Mouse (Mus musculus): ENCODE results near the gene Atf7ip2. TPM values are rescaled to one million over a fixed set of nuclear protein-coding genes. Genes with fewer than 3 reads are reported as not detected.
"Not testable (repeated sequence)": the region's sequence is repeated elsewhere in the genome, so short reads cannot be mapped to it uniquely, and the experiment has no call there.

The Atf7ip2 gene
- 2.5 and 2.9 TPM in 2 replicates for polyA plus RNA-seq (2016; fragmentation: Nextera tagmentation; extraction: Ambion mirVana)

GRCm38 (mm10) chr16:10192679-10193506 is at the start of gene Atf7ip2:
Atf7ip2 (plus strand) TSS chr16:10192712.
- Histone ChIP-seq H3K9ac (replicated peaks) (peak within 1 kb of the TSS; percentile 71), H3K27me3 (no peaks in the 10 kb centered on the region), H3K4me2 (peak within 1 kb of the TSS; percentile 98), H3K36me3 (no peaks in the 10 kb centered on the region), H3K4me1 (replicated peaks) (peaks cover 5% of the 10 kb centered on the region; the same call in 1 of the 2 replicates), H3K4me3 (replicated peaks) (peak within 1 kb of the TSS; percentile 63), H3K27ac (peak within 1 kb of the TSS; percentile 64; the same call in 1 of the 2 replicates), H3K9me3 (peaks cover 8% of the 10 kb centered on the region; the same call in 1 of the 2 replicates)
- under 1% methylated on average over 63 of the region's 63 CpGs for WGBS
- peak; percentile 98 for ATAC-seq (ENCODE audit: insufficient number of reproducible peaks, insufficient read depth, low FRiP score, low TSS enrichment, low read depth)

- Histone ChIP-seq H3K9me3 (peaks cover 4% of the 10 kb centered on the region; the same call in 1 of the 2 replicates), H3K4me1 (replicated peaks) (no peaks in the 10 kb centered on the region), H3K27ac (no peak overlapping the region), H3K27me3 (no peaks in the 10 kb centered on the region), H3K36me3 (no peaks in the 10 kb centered on the region), H3K4me3 (replicated peaks) (no peak overlapping the region), H3K4me2 (no peak overlapping the region), H3K9ac (replicated peaks) (no peak overlapping the region)
- 73% methylated on average over 2 of the region's 2 CpGs for WGBS
- ATAC-seq (ENCODE audit: insufficient number of reproducible peaks, insufficient read depth, low FRiP score, low TSS enrichment, low read depth): no peak
Measured at GRCm38 (mm10) chr16:10143166-10143565, 49.3 kb upstream of the Atf7ip2 start.

GRCm38 (mm10) chr16:10147401-10147800 is 45.1 kb upstream of the Atf7ip2 start:
- H3K4me3 ChIP-seq (replicated peaks): no peak overlapping the region
- 95% methylated on average over 5 of the region's 5 CpGs for WGBS
- no peaks in the 10 kb centered on the region for H3K36me3 ChIP-seq
- H3K27ac ChIP-seq: no peak overlapping the region
- no peak for ATAC-seq (ENCODE audit: insufficient number of reproducible peaks, insufficient read depth, low FRiP score, low TSS enrichment, low read depth)
- H3K4me1 ChIP-seq (replicated peaks): no peaks in the 10 kb centered on the region
- H3K9ac ChIP-seq (replicated peaks): no peak overlapping the region
- no peak overlapping the region for H3K4me2 ChIP-seq
- H3K27me3 ChIP-seq: no peaks in the 10 kb centered on the region
- H3K9me3 ChIP-seq: no peaks in the 10 kb centered on the region

GRCm38 (mm10) chr16:10169123-10169905 is 23.2 kb upstream of the Atf7ip2 start:
- WGBS: 79% methylated on average over 8 of the region's 8 CpGs
- Histone ChIP-seq H3K27me3 (no peaks in the 10 kb centered on the region), H3K4me2 (no peak overlapping the region), H3K9ac (replicated peaks) (no peak overlapping the region), H3K4me3 (replicated peaks) (no peak overlapping the region), H3K36me3 (no peaks in the 10 kb centered on the region), H3K4me1 (replicated peaks) (no peaks in the 10 kb centered on the region), H3K27ac (no peak overlapping the region), H3K9me3 (peaks cover 8% of the 10 kb centered on the region; the same call in 1 of the 2 replicates)
- ATAC-seq (ENCODE audit: insufficient number of reproducible peaks, insufficient read depth, low FRiP score, low TSS enrichment, low read depth): no peak

- H3K36me3 ChIP-seq: no peaks in the 10 kb centered on the region
- ATAC-seq (ENCODE audit: insufficient number of reproducible peaks, insufficient read depth, low FRiP score, low TSS enrichment, low read depth): no peak
- no peak within 1 kb of the TSS for H3K27ac ChIP-seq
- no peaks in the 10 kb centered on the region for H3K27me3 ChIP-seq
- H3K4me2 ChIP-seq: no peak within 1 kb of the TSS
- 83% methylated on average over 22 of the region's 22 CpGs for WGBS
- H3K9me3 ChIP-seq: peaks cover 8% of the 10 kb centered on the region; the same call in 1 of the 2 replicates
- H3K4me3 ChIP-seq (replicated peaks): no peak within 1 kb of the TSS
- no peaks in the 10 kb centered on the region for H3K4me1 ChIP-seq (replicated peaks)
- no peak within 1 kb of the TSS for H3K9ac ChIP-seq (replicated peaks)
Measured at GRCm38 (mm10) chr16:10170005-10170404, 22.5 kb upstream of the Atf7ip2 start, which contains the start of gene Rpl39l. Rpl39l (plus strand) TSS chr16:10170226.

GRCm38 (mm10) chr16:10171276-10171675 is 21.2 kb upstream of the Atf7ip2 start:
- H3K4me3 ChIP-seq (replicated peaks): no peak overlapping the region
- H3K4me2 ChIP-seq: no peak overlapping the region
- H3K36me3 ChIP-seq: no peaks in the 10 kb centered on the region
- WGBS: 91% methylated on average over 4 of the region's 4 CpGs
- ATAC-seq (ENCODE audit: insufficient number of reproducible peaks, insufficient read depth, low FRiP score, low TSS enrichment, low read depth): no peak
- no peaks in the 10 kb centered on the region for H3K4me1 ChIP-seq (replicated peaks)
- H3K27me3 ChIP-seq: no peaks in the 10 kb centered on the region
- H3K9ac ChIP-seq (replicated peaks): no peak overlapping the region
- no peaks in the 10 kb centered on the region for H3K9me3 ChIP-seq
- no peak overlapping the region for H3K27ac ChIP-seq

GRCm38 (mm10) chr16:10172179-10172820 is 20.2 kb upstream of the Atf7ip2 start:
- Histone ChIP-seq H3K9me3 (0 out of 2 replicates have a peak, but pooled peaks cover 4% of the 10 kb centered on the region), H3K4me1 (replicated peaks) (no peaks in the 10 kb centered on the region), H3K4me3 (replicated peaks) (no peak overlapping the region), H3K4me2 (no peak overlapping the region), H3K27ac (no peak overlapping the region), H3K9ac (replicated peaks) (no peak overlapping the region), H3K27me3 (no peaks in the 10 kb centered on the region), H3K36me3 (no peaks in the 10 kb centered on the region)
- WGBS: 84% methylated on average over 3 of the region's 3 CpGs
- no peak for ATAC-seq (ENCODE audit: insufficient number of reproducible peaks, insufficient read depth, low FRiP score, low TSS enrichment, low read depth)

- WGBS: 93% methylated on average over 10 of the region's 10 CpGs
- ATAC-seq (ENCODE audit: insufficient number of reproducible peaks, insufficient read depth, low FRiP score, low TSS enrichment, low read depth): not testable (repeated sequence)
- H3K9me3 ChIP-seq: peaks cover 59% of the 10 kb centered on the region
Measured at GRCm38 (mm10) chr16:10187461-10187860, 5.1 kb upstream of the Atf7ip2 start.

GRCm38 (mm10) chr16:10208777-10209176 is 16.3 kb downstream of the Atf7ip2 start:
- H3K4me2 ChIP-seq: no peak overlapping the region
- no peak for ATAC-seq (ENCODE audit: insufficient number of reproducible peaks, insufficient read depth, low FRiP score, low TSS enrichment, low read depth)
- H3K27me3 ChIP-seq: no peaks in the 10 kb centered on the region
- H3K4me3 ChIP-seq (replicated peaks): no peak overlapping the region
- no peak overlapping the region for H3K27ac ChIP-seq
- H3K36me3 ChIP-seq: no peaks in the 10 kb centered on the region
- WGBS: 89% methylated on average over 1 of the region's 1 CpGs
- no peaks in the 10 kb centered on the region for H3K9me3 ChIP-seq
- H3K4me1 ChIP-seq (replicated peaks): no peaks in the 10 kb centered on the region
- H3K9ac ChIP-seq (replicated peaks): no peak overlapping the region

More at GRCm38 (mm10) chr16:10187461-10187860, 5.1 kb upstream of the Atf7ip2 start:
- H3K27me3 ChIP-seq; H3K27ac ChIP-seq; H3K9ac ChIP-seq (replicated peaks); H3K4me1 ChIP-seq (replicated peaks); H3K36me3 ChIP-seq; H3K4me2 ChIP-seq; H3K4me3 ChIP-seq (replicated peaks): not testable (repeated sequence)

- H3K9me3 ChIP-seq; H3K4me1 ChIP-seq (replicated peaks); H3K36me3 ChIP-seq; H3K27ac ChIP-seq; H3K4me3 ChIP-seq (replicated peaks); H3K4me2 ChIP-seq; H3K9ac ChIP-seq (replicated peaks); ATAC-seq (ENCODE audit: insufficient number of reproducible peaks, insufficient read depth, low FRiP score, low TSS enrichment, low read depth); H3K27me3 ChIP-seq: not testable (repeated sequence)
- WGBS: 89% methylated on average over 1 of the region's 1 CpGs
Measured at GRCm38 (mm10) chr16:10216366-10216765, 23.9 kb downstream of the Atf7ip2 start.

- H3K4me2 ChIP-seq; H3K27ac ChIP-seq; ATAC-seq (ENCODE audit: insufficient number of reproducible peaks, insufficient read depth, low FRiP score, low TSS enrichment, low read depth); H3K4me1 ChIP-seq (replicated peaks); H3K27me3 ChIP-seq; H3K9me3 ChIP-seq; H3K4me3 ChIP-seq (replicated peaks); H3K9ac ChIP-seq (replicated peaks); H3K36me3 ChIP-seq: not testable (repeated sequence)
- 88% methylated on average over 2 of the region's 2 CpGs for WGBS
Measured at GRCm38 (mm10) chr16:10217020-10217419, 24.5 kb downstream of the Atf7ip2 start.

Data from limb, embryonic 12.5 days (tissue).